Mouse (Mus musculus) gastrocnemius, postnatal 14 days (tissue): ENCODE results near the gene Ehd1. TPM values are rescaled to one million over a fixed set of nuclear protein-coding genes. Genes with fewer than 3 reads are reported as not detected.
A peak's percentile ranks its signal among the peaks of the same experiment; 100 is the strongest.
"Not testable (repeated sequence)": the region's sequence is repeated elsewhere in the genome, so short reads cannot be mapped to it uniquely, and the experiment has no call there.

Experiments
- DNase-seq: peaks from one replicate; pipeline ENCODE4 v3.0.0; 2021; ENCODE audit warnings: mixed read lengths
- intact Hi-C: fragments of 180-260 bp; cut with DNase I; formaldehyde crosslinking; loops from one replicate; pipeline ENCODE4 v1.15.1; 2025; ENCODE audit warnings: low total_unique reads
- total RNA-seq, 2 experiments: library from RNA; stranded (reverse); gene quantifications; 2 replicates each; pipeline ENCODE4 v1.2.3; 2021

The Ehd1 gene
- total RNA-seq, 2 experiments from 2014 or later, result 40.5 to 50.8 TPM

- DNase-seq, result peak; percentile 46
- intact Hi-C loops, result no loop called here
These were observed 14.7 kb downstream of the Ehd1 start for GRCm38 (mm10) chr19:6291117-6291781.

GRCm38 (mm10) chr19:6292262-6292661 is 15.7 kb downstream of the Ehd1 start:
- intact Hi-C loops, result no loop called here
- no peak for DNase-seq

- no peak for DNase-seq
These were observed 17.8 kb downstream of the Ehd1 start for GRCm38 (mm10) chr19:6294301-6294700.

GRCm38 (mm10) chr19:6296551-6297210 is 20.2 kb downstream of the Ehd1 start:
- no peak for DNase-seq
- intact Hi-C loops, result no loop called here

More at GRCm38 (mm10) chr19:6294301-6294700, 17.8 kb downstream of the Ehd1 start:
- intact Hi-C loops, result no loop called here

- intact Hi-C loops, result no loop called here
- DNase-seq, result peak; percentile 60
These were observed 21.1 kb downstream of the Ehd1 start for GRCm38 (mm10) chr19:6297641-6298040.

- intact Hi-C loops, result no loop called here
- DNase-seq, result no peak
These were observed 22.5 kb downstream of the Ehd1 start for GRCm38 (mm10) chr19:6299003-6299402.

GRCm38 (mm10) chr19:6299450-6300267 is 23.1 kb downstream of the Ehd1 start:
- intact Hi-C loops, result no loop called here
- no peak for DNase-seq

GRCm38 (mm10) chr19:6300402-6300841 is 23.9 kb downstream of the Ehd1 start:
- intact Hi-C loops, result no loop called here

GRCm38 (mm10) chr19:6302114-6302513 is 25.6 kb downstream of the Ehd1 start:
- intact Hi-C loops, result no loop called here
- no peak for DNase-seq

More at GRCm38 (mm10) chr19:6300402-6300841, 23.9 kb downstream of the Ehd1 start:
- peak; percentile 43 for DNase-seq

GRCm38 (mm10) chr19:6302522-6302921 is 26.0 kb downstream of the Ehd1 start:
- intact Hi-C loops, result no loop called here
- DNase-seq, result peak; percentile 62

GRCm38 (mm10) chr19:6303831-6304230 is 27.3 kb downstream of the Ehd1 start:
- no peak for DNase-seq
- intact Hi-C loops, result loop anchor here (2.0 kb wide), 1 partner anchor 35 kb away; no protein-coding TSS in a partner anchor

GRCm38 (mm10) chr19:6304787-6305516 is 28.4 kb downstream of the Ehd1 start:
- intact Hi-C loops, result loop anchor here (2.0 kb wide), 1 partner anchor 36 kb away; no protein-coding TSS in a partner anchor
- peak; percentile 91 for DNase-seq

- DNase-seq, result no peak
- intact Hi-C loops, result loop anchor here (2.0 kb wide), 1 partner anchor 37 kb away; no protein-coding TSS in a partner anchor
These were observed 29.1 kb downstream of the Ehd1 start for GRCm38 (mm10) chr19:6305517-6306115.

- peak; percentile 80 for DNase-seq
- intact Hi-C loops, result no loop called here
These were observed 29.6 kb downstream of the Ehd1 start, which contains the start of gene Cdc42bpg for GRCm38 (mm10) chr19:6306137-6306551. Gene Cdc42bpg, plus strand, starts transcription at chr19:6306456.

GRCm38 (mm10) chr19:6306586-6306985 is 30.1 kb downstream of the Ehd1 start:
- intact Hi-C loops, result no loop called here
- peak; percentile 83 for DNase-seq

GRCm38 (mm10) chr19:6307733-6308531 is 31.4 kb downstream of the Ehd1 start:
- no peak for DNase-seq
- intact Hi-C loops, result no loop called here

- intact Hi-C loops, result no loop called here
- DNase-seq, result no peak
These were observed 33.7 kb downstream of the Ehd1 start for GRCm38 (mm10) chr19:6310181-6310580.

- intact Hi-C loops, result not testable (repeated sequence)
These were observed 35.3 kb downstream of the Ehd1 start for GRCm38 (mm10) chr19:6311783-6312182.

More at GRCm38 (mm10) chr19:6311783-6312182, 35.3 kb downstream of the Ehd1 start:
- not testable (repeated sequence) for DNase-seq
